Mouse (Mus musculus) heart, embryonic 15.5 days (tissue): ENCODE results near the gene Tent5b. TPM values are rescaled to one million over a fixed set of nuclear protein-coding genes. Genes with fewer than 3 reads are reported as not detected.

Experiments used
- ATAC-seq: fragments of 200-750 bp; cut with Nextera tagmentation; replicated peaks from 2 replicates; pipeline ENCODE4 v1.8.0; 2017; ENCODE audit warnings: low read depth, moderate TSS enrichment; ENCODE audit not compliant: insufficient number of reproducible peaks, insufficient read depth, low FRiP score
- H3K27ac ChIP-seq: fragments of 300-500 bp; sonication (generic); 2 replicates; pipeline ENCODE4 v1.5.1; 2015; ENCODE audit warnings: mild to moderate bottlenecking, inconsistent platforms
- H3K27me3 ChIP-seq: fragments of 300-500 bp; sonication (generic); 2 replicates; pipeline ENCODE4 v1.6.1; 2015; ENCODE audit warnings: inconsistent platforms
- H3K36me3 ChIP-seq: fragments of 300-500 bp; sonication (generic); 2 replicates; pipeline ENCODE4 v1.6.1; 2015; ENCODE audit warnings: mild to moderate bottlenecking, inconsistent platforms
- H3K4me1 ChIP-seq: fragments of 300-500 bp; sonication (generic); replicated peaks from 2 replicates; pipeline ENCODE4 v1.6.1; 2015; ENCODE audit warnings: inconsistent platforms
- H3K4me2 ChIP-seq: fragments of 300-500 bp; sonication (generic); 2 replicates; pipeline ENCODE4 v1.6.1; 2015; ENCODE audit warnings: inconsistent platforms, mild to moderate bottlenecking, moderate library complexity
- H3K4me3 ChIP-seq: fragments of 300-500 bp; sonication (generic); 2 replicates; pipeline ENCODE4 v1.5.1; 2015; ENCODE audit warnings: mild to moderate bottlenecking, inconsistent platforms
- H3K9ac ChIP-seq: fragments of 300-500 bp; sonication (generic); 2 replicates; pipeline ENCODE4 v1.6.1; 2015; ENCODE audit warnings: mild to moderate bottlenecking, inconsistent platforms
- H3K9me3 ChIP-seq: fragments of 300-500 bp; sonication (generic); replicated peaks from 2 replicates; pipeline ENCODE4 v1.6.1; 2016; ENCODE audit warnings: inconsistent platforms
- WGBS: fragments of 180-500 bp; shearing (Covaris S2); methylation state at CpG from one replicate; pipeline ENCODE4 v1.1.7; 2015; ENCODE audit warnings: mixed read lengths; 5-methylcytosine and 5-hydroxymethylcytosine counted together
- polyA plus RNA-seq: library from polyadenylated mRNA; unstranded; fragments of >200 nt; fragmentation: Nextera tagmentation; extraction: Ambion mirVana; gene quantifications from 2 replicates; pipeline ENCODE4 v1.2.1, GENCODE M21; 2015

Gene Tent5b
- polyA plus RNA-seq, 1 experiment from 2014 or later: 0.83 TPM

GRCm38 (mm10) chr4:133448708-133449388, 31.1 kb upstream of the Tent5b start:
- peaks cover 8% of the 10 kb centered on the region; the same call in 1 of the 2 replicates for H3K4me1 ChIP-seq
- no peak for ATAC-seq
- H3K4me3 ChIP-seq: no peak overlapping the region
- no peak overlapping the region for H3K9ac ChIP-seq
- H3K9me3 ChIP-seq: no peaks in the 10 kb centered on the region
- 64% methylated on average over 8 of the region's 8 CpGs for WGBS
- H3K27me3 ChIP-seq: no peaks in the 10 kb centered on the region; the same call in none of the 2 replicates
- no peaks in the 10 kb centered on the region for H3K36me3 ChIP-seq
- no peak overlapping the region for H3K4me2 ChIP-seq
- no peak overlapping the region for H3K27ac ChIP-seq

- Histone ChIP-seq H3K9ac (no peak overlapping the region), H3K36me3 (no peaks in the 10 kb centered on the region), H3K4me2 (peak overlapping the region; percentile 33), H3K27me3 (no peaks in the 10 kb centered on the region; the same call in none of the 2 replicates), H3K9me3 (no peaks in the 10 kb centered on the region), H3K4me3 (no peak overlapping the region), H3K27ac (no peak overlapping the region), H3K4me1 (peaks cover 8% of the 10 kb centered on the region; the same call in 1 of the 2 replicates)
- ATAC-seq: no peak
- WGBS: 15% methylated on average over 13 of the region's 13 CpGs
Observed at GRCm38 (mm10) chr4:133449726-133450125, 30.2 kb upstream of the Tent5b start.

GRCm38 (mm10) chr4:133451536-133451935, 28.4 kb upstream of the Tent5b start:
- H3K27ac ChIP-seq: no peak overlapping the region
- H3K4me1 ChIP-seq: peaks cover 8% of the 10 kb centered on the region; the same call in 1 of the 2 replicates
- no peaks in the 10 kb centered on the region; the same call in none of the 2 replicates for H3K27me3 ChIP-seq
- no peak overlapping the region for H3K4me3 ChIP-seq
- WGBS: 7% methylated on average over 10 of the region's 10 CpGs
- no peaks in the 10 kb centered on the region for H3K36me3 ChIP-seq
- no peak overlapping the region for H3K4me2 ChIP-seq
- H3K9me3 ChIP-seq: no peaks in the 10 kb centered on the region
- ATAC-seq: no peak
- H3K9ac ChIP-seq: no peak overlapping the region

GRCm38 (mm10) chr4:133452433-133452832, 27.5 kb upstream of the Tent5b start:
- Histone ChIP-seq H3K36me3 (no peaks in the 10 kb centered on the region), H3K27ac (no peak overlapping the region), H3K9me3 (no peaks in the 10 kb centered on the region), H3K9ac (no peak overlapping the region), H3K4me1 (peaks cover 8% of the 10 kb centered on the region; the same call in 1 of the 2 replicates), H3K4me3 (no peak overlapping the region), H3K4me2 (no peak overlapping the region), H3K27me3 (no peaks in the 10 kb centered on the region; the same call in none of the 2 replicates)
- WGBS: 76% methylated on average over 7 of the region's 7 CpGs
- no peak for ATAC-seq

- H3K36me3 ChIP-seq: no peaks in the 10 kb centered on the region
- no peak for ATAC-seq
- peaks cover 9% of the 10 kb centered on the region for H3K4me1 ChIP-seq
- no peaks in the 10 kb centered on the region for H3K9me3 ChIP-seq
- H3K4me3 ChIP-seq: no peak overlapping the region
- no peak overlapping the region for H3K27ac ChIP-seq
- no peak overlapping the region for H3K4me2 ChIP-seq
- 64% methylated on average over 3 of the region's 3 CpGs for WGBS
- H3K27me3 ChIP-seq: no peaks in the 10 kb centered on the region
- H3K9ac ChIP-seq: no peak overlapping the region
Observed at GRCm38 (mm10) chr4:133458044-133458443, 21.9 kb upstream of the Tent5b start.

GRCm38 (mm10) chr4:133460006-133460405, 19.9 kb upstream of the Tent5b start:
- no peak overlapping the region for H3K4me2 ChIP-seq
- no peak overlapping the region for H3K27ac ChIP-seq
- ATAC-seq: no peak
- H3K4me3 ChIP-seq: no peak overlapping the region
- H3K9me3 ChIP-seq: no peaks in the 10 kb centered on the region
- H3K4me1 ChIP-seq: peaks cover 16% of the 10 kb centered on the region
- no peaks in the 10 kb centered on the region for H3K36me3 ChIP-seq
- WGBS: 83% methylated on average over 1 of the region's 1 CpGs
- H3K27me3 ChIP-seq: no peaks in the 10 kb centered on the region
- no peak overlapping the region for H3K9ac ChIP-seq

GRCm38 (mm10) chr4:133460796-133461325, 19.1 kb upstream of the Tent5b start:
- H3K4me1 ChIP-seq: peaks cover 16% of the 10 kb centered on the region

GRCm38 (mm10) chr4:133461362-133461761, 18.6 kb upstream of the Tent5b start:
- Histone ChIP-seq H3K27ac (no peak overlapping the region), H3K4me2 (no peak overlapping the region), H3K4me3 (no peak overlapping the region), H3K4me1 (peaks cover 16% of the 10 kb centered on the region), H3K9me3 (no peaks in the 10 kb centered on the region), H3K9ac (no peak overlapping the region), H3K36me3 (no peaks in the 10 kb centered on the region), H3K27me3 (no peaks in the 10 kb centered on the region)
- WGBS: 76% methylated on average over 4 of the region's 4 CpGs
- ATAC-seq: no peak

More at GRCm38 (mm10) chr4:133460796-133461325, 19.1 kb upstream of the Tent5b start:
- H3K27ac ChIP-seq: no peak overlapping the region
- no peak overlapping the region for H3K4me3 ChIP-seq
- 49% methylated on average over 5 of the region's 5 CpGs for WGBS
- H3K36me3 ChIP-seq: no peaks in the 10 kb centered on the region
- H3K9me3 ChIP-seq: no peaks in the 10 kb centered on the region
- ATAC-seq: no peak
- H3K4me2 ChIP-seq: no peak overlapping the region
- H3K27me3 ChIP-seq: no peaks in the 10 kb centered on the region
- H3K9ac ChIP-seq: no peak overlapping the region

- Histone ChIP-seq H3K9me3 (no peaks in the 10 kb centered on the region), H3K4me1 (peaks cover 20% of the 10 kb centered on the region), H3K4me3 (no peak overlapping the region), H3K36me3 (no peaks in the 10 kb centered on the region), H3K27ac (peak overlapping the region; percentile 41), H3K27me3 (no peaks in the 10 kb centered on the region), H3K4me2 (no peak overlapping the region), H3K9ac (no peak overlapping the region)
- no peak for ATAC-seq
- 23% methylated on average over 6 of the region's 6 CpGs for WGBS
Observed at GRCm38 (mm10) chr4:133463184-133463583, 16.7 kb upstream of the Tent5b start.

GRCm38 (mm10) chr4:133468080-133468479, 11.9 kb upstream of the Tent5b start:
- peaks cover 22% of the 10 kb centered on the region for H3K4me1 ChIP-seq
- peak overlapping the region; percentile 81 for H3K4me2 ChIP-seq
- peak overlapping the region; percentile 50 for H3K4me3 ChIP-seq
- H3K9ac ChIP-seq: peak overlapping the region; percentile 32
- H3K36me3 ChIP-seq: no peaks in the 10 kb centered on the region
- H3K27me3 ChIP-seq: no peaks in the 10 kb centered on the region
- peak; percentile 77 for ATAC-seq
- H3K27ac ChIP-seq: no peak overlapping the region
- no peaks in the 10 kb centered on the region for H3K9me3 ChIP-seq
- under 1% methylated on average over 27 of the region's 27 CpGs for WGBS

GRCm38 (mm10) chr4:133469122-133469521, 10.8 kb upstream of the Tent5b start:
- WGBS: 23% methylated on average over 12 of the region's 12 CpGs

More at GRCm38 (mm10) chr4:133469122-133469521, 10.8 kb upstream of the Tent5b start:
- Histone ChIP-seq H3K9ac (no peak overlapping the region), H3K4me3 (peak overlapping the region; percentile 50; the same call in 1 of the 2 replicates), H3K27ac (no peak overlapping the region), H3K9me3 (no peaks in the 10 kb centered on the region), H3K4me2 (peak overlapping the region; percentile 81), H3K36me3 (no peaks in the 10 kb centered on the region), H3K4me1 (peaks cover 16% of the 10 kb centered on the region), H3K27me3 (no peaks in the 10 kb centered on the region; the same call in 1 of the 2 replicates)
- ATAC-seq: no peak
